Mouse (Mus musculus) C2C12 (cell line): ENCODE results near the gene St6galnac1.

Source experiments
- CEBPB ChIP-seq: IDR thresholded peaks from one replicate; pipeline ENCODE4 v1.6.1; 2011; ENCODE audit warnings: low read depth, mild to moderate bottlenecking, control low read depth, moderate library complexity
- CTCF ChIP-seq: IDR thresholded peaks from one replicate; pipeline ENCODE4 v1.5.1; 2011; ENCODE audit not compliant: control insufficient read depth, insufficient read depth, insufficient read length
- USF1 ChIP-seq: IDR thresholded peaks from one replicate; pipeline ENCODE4 v1.6.1; 2011; ENCODE audit warnings: low read depth, mild to moderate bottlenecking, control low read depth, moderate library complexity

- TF ChIP-seq CTCF (no peak), USF1 (no peak), CEBPB (no peak)
Observed at GRCm38 (mm10) chr11:116723064-116723463, 52.2 kb downstream of the St6galnac1 start.
